Mouse (Mus musculus) thymus, postnatal 14 days (tissue): ENCODE results near the gene Zfp26.

Experiments used
- DNase-seq: peaks from one replicate; pipeline ENCODE4 v3.0.0; 2021

Zfp26 gene

DNA sequence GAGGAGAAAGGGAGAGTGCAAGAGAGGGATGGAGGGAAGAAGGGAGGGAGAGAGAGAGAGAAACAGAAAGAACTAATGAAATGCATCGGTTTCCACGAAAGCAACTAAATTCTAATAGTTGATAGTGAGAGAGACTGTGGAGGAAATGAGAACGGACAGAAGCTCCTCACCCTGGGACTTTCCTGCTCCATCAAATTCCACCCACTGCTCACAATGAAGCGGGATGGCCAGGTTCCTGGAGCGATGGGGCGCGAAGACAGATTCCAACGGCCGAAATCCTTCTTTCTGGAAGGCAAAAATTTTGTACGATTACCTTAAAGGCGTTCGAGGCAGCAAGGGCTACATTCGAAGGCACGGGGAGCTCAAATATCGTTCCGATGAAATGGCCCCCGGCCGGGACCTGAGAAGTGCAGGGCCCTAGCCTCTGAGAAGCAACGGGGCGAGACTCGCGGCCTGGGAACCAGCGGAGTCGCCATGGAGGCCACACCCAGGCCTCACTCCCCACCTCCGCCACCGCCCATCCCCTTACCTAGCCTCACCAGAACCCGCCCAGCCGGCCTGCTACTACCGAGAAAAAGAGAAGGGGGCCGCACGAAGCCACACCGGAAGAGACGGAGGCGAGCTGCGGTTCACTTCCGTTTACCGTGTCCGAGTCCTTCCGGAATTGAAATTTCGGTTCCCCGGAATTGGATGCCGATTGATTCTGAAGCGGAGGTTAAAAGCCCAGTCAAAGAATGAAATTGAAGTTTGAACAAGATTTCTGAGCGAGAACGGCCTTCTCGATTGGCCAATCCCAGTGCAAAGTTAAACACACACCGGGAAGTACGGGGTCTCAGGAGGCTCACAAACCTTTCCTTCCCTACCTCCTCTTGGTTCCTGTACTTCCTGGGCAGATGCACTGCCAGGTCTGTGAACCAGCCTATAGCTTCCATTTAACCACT, at the start of gene Zfp26:
Gene Zfp26, minus strand, starts transcription at position 786 of the 941 bp plus-strand sequence.
- peak; percentile 82 for DNase-seq

DNA sequence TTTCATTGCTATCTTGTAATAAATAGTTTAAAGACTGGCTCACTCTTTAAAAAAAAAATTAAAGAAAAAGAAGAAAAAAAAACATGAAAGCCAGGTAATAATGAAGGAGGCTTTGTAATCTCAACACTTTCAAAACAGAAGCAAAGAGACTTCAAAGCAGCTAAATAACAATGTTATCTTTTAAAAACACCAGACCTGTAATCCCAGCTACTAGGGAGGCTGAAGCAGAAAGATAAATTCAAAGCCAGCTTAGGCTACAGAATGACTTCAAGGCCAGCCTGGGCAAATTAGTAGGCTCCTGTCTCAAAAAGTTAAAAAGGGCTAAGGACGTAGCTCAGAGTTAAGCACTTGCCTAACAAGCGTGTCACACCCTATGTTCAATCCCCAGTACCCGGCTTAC, 49.7 kb upstream of the Zfp26 start:
- no peak for DNase-seq

DNA sequence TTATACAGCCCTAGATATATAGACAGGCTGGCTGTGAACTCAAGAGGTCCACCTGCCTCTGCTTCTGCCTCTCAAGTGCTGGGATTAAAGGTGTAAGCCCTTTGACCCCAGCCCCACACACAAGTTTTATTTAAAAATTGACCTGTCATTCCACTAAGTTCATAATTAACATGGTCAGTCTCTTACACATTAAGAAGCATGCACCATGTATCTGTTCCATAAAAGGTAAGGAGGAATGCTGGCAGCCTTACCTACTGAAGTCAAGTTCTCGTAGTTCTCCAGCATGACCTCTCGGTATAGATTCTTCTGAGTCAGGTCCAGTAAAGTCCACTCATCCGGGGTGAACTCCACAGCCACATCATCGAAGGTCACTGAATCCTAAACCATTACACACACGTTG, 44.8 kb upstream of the Zfp26 start:
- no peak for DNase-seq

- DNase-seq, result peak; percentile 3
These were observed 33.3 kb upstream of the Zfp26 start for GRCm38 (mm10) chr9:20493281-20493680.

DNA sequence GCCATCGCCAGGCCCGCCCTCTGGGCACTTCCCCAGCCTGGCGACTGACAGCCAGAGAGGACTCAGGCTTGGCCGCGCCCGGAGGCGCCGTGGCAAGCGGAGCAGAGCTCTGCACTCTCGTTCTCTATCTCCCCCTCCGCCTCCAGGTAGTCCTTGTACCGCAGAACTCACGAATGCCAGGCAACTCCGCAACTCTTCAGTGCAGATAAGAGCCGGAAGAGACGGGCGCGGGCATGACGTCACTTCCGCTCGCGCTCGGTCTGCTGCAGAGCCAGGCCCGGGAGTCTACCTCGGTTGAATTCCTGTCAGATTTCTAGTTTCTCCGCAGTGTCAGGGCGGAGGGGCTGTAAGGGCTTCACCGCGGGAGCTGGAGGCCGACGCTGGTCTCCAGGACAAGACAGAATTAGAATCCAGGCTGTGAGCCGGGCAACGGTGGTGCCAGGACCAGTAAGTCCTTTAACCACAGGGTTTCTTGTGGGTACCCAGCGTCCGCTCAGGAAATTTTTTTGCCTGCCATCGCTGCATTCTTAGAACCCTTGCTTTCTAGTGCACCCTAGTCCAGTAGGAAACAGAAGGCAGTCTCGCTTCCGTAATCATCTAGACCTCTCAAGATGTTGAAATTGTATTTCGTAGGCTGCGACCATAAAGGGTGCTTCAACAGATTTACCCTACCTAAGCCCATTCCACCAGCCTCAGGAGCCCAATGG, 32.7 kb upstream of the Zfp26 start, which contains the start of gene Zfp426:
Gene Zfp426, minus strand, starts transcription at position 220 of the 707 bp plus-strand sequence.
- peak; percentile 91 for DNase-seq

- DNase-seq, result no peak
These were observed 32.0 kb upstream of the Zfp26 start for GRCm38 (mm10) chr9:20491858-20492526.

- no peak for DNase-seq
These were observed 29.6 kb upstream of the Zfp26 start for GRCm38 (mm10) chr9:20489536-20489935.

- no peak for DNase-seq
These were observed 19.4 kb upstream of the Zfp26 start for GRCm38 (mm10) chr9:20479396-20479795.

- DNase-seq, result no peak
These were observed 16.7 kb upstream of the Zfp26 start for GRCm38 (mm10) chr9:20476632-20477031.

DNA sequence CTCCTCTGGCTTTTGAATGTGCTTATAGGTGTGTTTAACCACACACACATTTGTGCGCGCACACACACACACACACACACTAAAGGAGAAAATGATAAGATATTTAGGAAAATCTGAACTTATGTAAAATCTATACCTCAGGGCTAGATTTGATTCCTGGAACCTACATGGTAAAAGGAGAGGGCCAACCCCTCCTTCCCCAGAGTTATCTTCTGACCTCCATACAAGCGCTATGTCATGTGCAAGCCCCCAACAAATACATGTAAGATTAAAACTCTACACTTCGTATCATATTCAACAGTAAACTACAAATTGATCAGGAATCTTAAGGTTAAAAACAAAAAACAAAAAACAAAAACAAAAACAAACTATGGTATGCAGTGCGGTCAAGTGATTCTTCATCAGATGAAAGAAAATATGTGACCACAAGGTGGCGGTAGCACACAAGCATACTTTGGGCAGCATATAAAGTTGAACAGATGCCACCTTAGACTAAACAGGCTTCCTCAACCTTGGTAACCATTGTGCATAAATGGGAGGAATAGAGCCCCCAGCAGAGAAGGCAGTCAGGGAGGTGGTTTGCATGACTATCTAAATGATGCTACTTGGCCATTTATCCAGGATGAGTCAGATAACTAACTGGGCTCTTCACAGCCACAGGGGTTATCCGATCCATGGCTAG, 6.9 kb upstream of the Zfp26 start:
- DNase-seq, result peak; percentile 79

- DNase-seq, result no peak
These were observed 6.3 kb downstream of the Zfp26 start for GRCm38 (mm10) chr9:20453647-20454046.

DNA sequence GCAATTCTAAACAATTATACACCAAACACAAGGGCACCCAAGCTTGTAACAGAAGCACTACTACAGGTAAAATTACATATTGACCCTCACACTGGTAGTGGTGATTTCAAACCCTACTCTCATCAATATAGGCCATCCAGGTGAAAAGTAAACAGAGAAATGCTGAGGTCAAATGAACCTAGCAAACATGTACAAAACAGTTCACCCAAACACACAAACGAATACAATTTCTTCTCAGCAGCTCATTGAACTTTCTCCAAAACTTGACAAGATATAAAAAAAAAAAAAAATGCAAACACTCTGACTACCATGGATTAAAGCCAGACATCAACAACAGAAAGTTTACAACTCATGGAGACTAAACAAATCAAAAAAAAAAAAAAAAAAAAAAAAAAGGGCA, 8.5 kb downstream of the Zfp26 start:
- DNase-seq, result no peak

DNA sequence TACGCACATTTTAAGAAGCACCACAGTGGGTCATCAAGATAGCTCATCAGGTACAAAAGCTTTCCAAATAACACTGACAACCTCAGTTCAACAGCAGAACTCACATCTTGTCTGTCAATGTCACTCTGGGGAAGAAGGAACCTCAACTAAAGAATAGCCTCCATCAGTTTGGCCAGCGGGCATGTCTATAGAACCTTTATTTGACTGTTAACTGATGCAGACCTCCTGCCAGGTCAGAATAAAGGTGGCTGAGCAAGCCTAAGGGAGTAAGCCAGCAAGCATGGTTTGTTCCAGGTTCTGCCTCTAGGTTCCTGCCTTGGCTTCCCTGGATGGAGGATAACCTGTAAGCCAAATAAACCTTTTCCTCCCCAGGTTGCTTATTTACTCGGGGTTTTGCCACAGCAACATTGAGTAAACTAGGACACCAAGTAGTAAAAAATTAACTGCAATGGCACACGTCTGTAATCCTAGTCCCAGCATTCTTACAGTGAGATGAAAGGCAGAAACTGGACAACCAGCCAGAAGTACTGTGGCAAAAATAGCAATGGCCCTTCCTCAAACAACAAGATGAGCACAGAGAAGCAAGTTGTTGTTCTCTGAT, 16.7 kb downstream of the Zfp26 start:
- DNase-seq, result no peak

GRCm38 (mm10) chr9:20430004-20430403, 30.0 kb downstream of the Zfp26 start:
- no peak for DNase-seq

DNA sequence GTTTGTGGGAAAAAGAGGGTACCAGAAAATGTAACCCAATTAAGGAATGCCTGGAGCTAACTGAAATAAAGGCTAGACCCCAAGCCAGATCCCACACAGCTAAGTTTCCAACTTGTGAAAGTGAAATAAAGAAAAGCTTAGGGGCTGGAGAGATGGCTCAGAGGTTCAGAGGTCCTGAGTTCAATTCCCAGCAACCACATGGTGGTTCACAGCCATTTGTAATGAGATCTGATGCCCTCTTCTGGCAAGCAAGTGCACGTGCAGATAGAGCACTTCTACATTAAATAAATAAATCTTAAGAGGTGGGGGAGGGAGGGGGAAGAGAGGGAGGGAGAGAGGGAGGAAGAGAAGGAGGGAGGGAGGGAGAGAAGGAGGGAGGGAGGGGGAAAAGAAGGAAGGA, 48.5 kb downstream of the Zfp26 start:
- no peak for DNase-seq

DNA sequence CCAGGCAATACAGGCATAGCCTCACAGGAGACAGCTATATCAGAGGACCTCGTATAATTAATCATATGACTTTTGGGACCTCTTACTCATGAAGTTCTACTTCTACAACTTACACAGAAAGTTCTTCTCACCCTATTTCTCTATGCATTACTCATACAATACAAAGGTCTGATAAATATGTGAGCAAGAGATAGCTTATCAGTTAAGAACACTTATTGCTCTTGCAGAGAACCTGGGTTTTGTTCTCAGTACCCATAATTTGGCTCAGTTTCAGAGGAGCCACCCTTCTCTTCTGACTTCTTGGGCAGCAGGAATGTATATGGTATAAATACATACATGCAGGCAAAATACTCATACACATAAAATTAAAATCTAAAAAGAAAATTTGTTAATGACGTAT, 50.6 kb downstream of the Zfp26 start:
- no peak for DNase-seq

- no peak for DNase-seq
These were observed 74.6 kb downstream of the Zfp26 start for GRCm38 (mm10) chr9:20385343-20385703.

DNA sequence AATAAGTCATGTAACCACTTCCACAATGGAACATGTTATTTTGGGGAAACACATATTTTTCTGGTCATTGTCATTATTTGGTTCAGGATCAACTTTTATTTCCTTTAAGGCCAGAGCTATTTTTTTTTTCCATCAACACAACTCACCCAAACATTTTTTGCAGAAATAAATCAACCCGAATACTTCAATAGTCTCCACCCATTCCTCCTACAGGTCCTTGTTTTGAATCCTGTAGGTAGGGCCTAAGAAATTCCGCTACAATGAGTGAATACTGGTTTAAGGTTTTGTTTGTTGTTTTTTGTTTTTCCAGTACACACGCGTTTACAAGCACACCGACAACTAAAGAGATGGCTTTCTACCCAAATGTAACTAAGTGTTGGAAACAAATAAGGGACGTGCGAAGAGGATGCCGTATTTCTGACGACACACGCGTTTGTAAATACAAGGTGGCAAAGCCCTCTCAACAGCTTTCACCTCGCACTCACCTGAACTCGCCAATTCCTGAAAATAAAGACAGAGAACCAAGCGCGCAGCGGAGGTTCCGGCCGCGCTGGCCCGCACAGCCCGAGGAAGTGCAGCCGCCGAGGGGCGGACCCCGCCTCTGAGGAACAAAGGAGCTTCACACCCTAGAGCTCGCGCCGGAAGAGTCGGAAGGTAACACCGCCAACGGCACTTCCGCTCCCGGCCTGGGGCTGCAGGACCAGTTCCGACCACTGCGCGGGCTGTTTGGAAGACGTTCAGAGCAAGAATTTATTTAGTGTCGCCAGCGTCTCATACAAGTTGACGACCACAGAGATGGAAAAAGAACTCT, 75.2 kb downstream of the Zfp26 start, which contains the start of gene Zfp560:
Gene Zfp560, minus strand, starts transcription at position 646 of the 811 bp plus-strand sequence.
- peak; percentile 93 for DNase-seq

DNA sequence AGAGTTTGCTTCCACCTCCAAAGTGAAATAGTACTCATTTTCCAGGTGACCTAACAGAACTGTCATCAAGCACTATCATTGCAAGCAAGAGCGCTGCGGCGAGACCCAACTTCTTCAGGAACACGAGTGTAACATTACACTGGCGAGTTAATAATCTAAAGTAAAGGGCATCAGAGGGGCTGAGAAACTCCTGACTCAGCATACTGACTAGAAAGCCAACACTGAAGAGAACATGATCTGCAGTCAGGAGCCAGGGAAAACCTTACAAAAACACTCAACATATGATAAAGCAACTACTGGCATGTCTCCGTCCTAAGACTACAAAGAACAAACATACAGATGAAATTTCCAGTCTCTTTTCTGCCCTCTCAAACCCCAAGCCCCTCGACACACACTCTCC, 76.3 kb downstream of the Zfp26 start:
- DNase-seq, result no peak
